Mouse (Mus musculus) hindbrain, embryonic 13.5 days (tissue): Measurements from ENCODE around the gene Nckap1. TPM values are rescaled to one million over a fixed set of nuclear protein-coding genes. Genes with fewer than 3 reads are reported as not detected.

Source experiments
- ATAC-seq: fragments of 200-750 bp; cut with Nextera tagmentation; 2 replicates; pipeline ENCODE4 v1.8.0; 2017; ENCODE audit warnings: moderate TSS enrichment; ENCODE audit not compliant: low FRiP score
- H3K27ac ChIP-seq: fragments of 300-500 bp; sonication (generic); 2 replicates; pipeline ENCODE4 v1.5.1; 2015; ENCODE audit warnings: inconsistent platforms, mild to moderate bottlenecking, moderate library complexity
- H3K27me3 ChIP-seq: fragments of 300-500 bp; sonication (generic); 2 replicates; pipeline ENCODE4 v1.6.1; 2015; ENCODE audit warnings: mild to moderate bottlenecking, inconsistent platforms
- H3K36me3 ChIP-seq: fragments of 300-500 bp; sonication (generic); 2 replicates; pipeline ENCODE4 v1.6.1; 2015; ENCODE audit warnings: mild to moderate bottlenecking, inconsistent platforms
- H3K4me1 ChIP-seq: fragments of 300-500 bp; sonication (generic); replicated peaks from 2 replicates; pipeline ENCODE4 v1.6.1; 2015; ENCODE audit warnings: inconsistent platforms
- H3K4me2 ChIP-seq: fragments of 300-500 bp; sonication (generic); 2 replicates; pipeline ENCODE4 v1.6.1; 2015; ENCODE audit warnings: inconsistent platforms, mild to moderate bottlenecking, moderate library complexity
- H3K4me3 ChIP-seq: fragments of 300-500 bp; sonication (generic); 2 replicates; pipeline ENCODE4 v1.5.1; 2015; ENCODE audit warnings: mild to moderate bottlenecking, inconsistent platforms
- H3K9ac ChIP-seq: fragments of 300-500 bp; sonication (generic); 2 replicates; pipeline ENCODE4 v1.6.1; 2015; ENCODE audit warnings: mild to moderate bottlenecking, inconsistent platforms
- H3K9me3 ChIP-seq: fragments of 300-500 bp; sonication (generic); 2 replicates; pipeline ENCODE4 v1.6.1; 2016; ENCODE audit warnings: inconsistent platforms
- WGBS: fragments of 180-500 bp; shearing (Covaris S2); methylation state at CpG from one replicate; pipeline ENCODE4 v1.1.7; 2015; 5-methylcytosine and 5-hydroxymethylcytosine counted together
- polyA plus RNA-seq: library from polyadenylated mRNA; unstranded; fragments of >200 nt; fragmentation: Nextera tagmentation; extraction: Ambion mirVana; gene quantifications from 2 replicates; pipeline ENCODE4 v1.2.1, GENCODE M21; 2015

Gene Nckap1
- polyA plus RNA-seq: 78.4 and 83.8 TPM in 2 replicates

DNA sequence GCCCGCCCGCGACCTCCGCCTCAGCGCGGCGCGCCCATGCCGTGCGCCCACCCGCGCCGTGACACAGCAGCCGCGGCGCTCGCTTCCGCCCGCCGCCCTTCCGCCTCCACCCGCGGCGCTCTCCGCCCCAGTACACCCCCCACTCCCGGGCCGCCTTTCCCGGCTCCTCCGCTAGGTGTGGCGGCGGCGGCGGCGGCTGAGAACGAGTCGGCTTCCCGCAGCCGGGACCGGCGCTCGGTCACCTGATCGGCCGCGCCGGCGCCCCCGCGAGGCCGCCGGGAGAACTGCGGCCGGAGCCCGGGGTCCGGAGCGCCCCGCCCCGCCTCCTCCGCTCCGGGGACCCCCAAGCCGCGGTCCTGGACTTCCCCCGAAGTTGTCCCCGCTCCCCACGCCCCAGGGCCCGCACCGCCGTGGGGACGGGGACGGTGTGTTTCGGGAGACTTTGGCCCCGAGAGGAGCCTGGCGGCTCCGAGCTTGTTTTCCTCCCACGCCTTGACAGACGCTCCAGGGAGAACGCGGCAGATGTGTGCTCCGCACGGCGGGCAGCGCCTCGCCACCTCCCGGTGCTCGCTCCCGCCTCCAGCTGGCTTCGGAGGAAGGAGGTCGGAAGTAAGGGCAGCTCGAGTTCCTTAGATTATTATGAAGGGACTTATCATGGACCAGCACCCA lies at the start of gene Nckap1:
Nckap1 (minus strand) TSS at position 338 of the 669 bp plus-strand sequence.
- H3K9me3 ChIP-seq: no peaks in the 10 kb centered on the region
- no peaks in the 10 kb centered on the region for H3K36me3 ChIP-seq
- H3K4me2 ChIP-seq: peak within 1 kb of the TSS; percentile 72
- under 1% methylated on average over 72 of the region's 88 CpGs for WGBS
- peak within 1 kb of the TSS; percentile 87 for H3K4me3 ChIP-seq
- peak within 1 kb of the TSS; percentile 99 for H3K9ac ChIP-seq
- peak; percentile 96 for ATAC-seq
- H3K27me3 ChIP-seq: no peaks in the 10 kb centered on the region
- peak within 1 kb of the TSS; percentile 99 for H3K27ac ChIP-seq
- peaks cover 20% of the 10 kb centered on the region for H3K4me1 ChIP-seq

GRCm38 (mm10) chr2:80624523-80624922 lies 43.3 kb upstream of the Nckap1 start:
- H3K4me1 ChIP-seq: no peaks in the 10 kb centered on the region
- H3K9ac ChIP-seq: no peak overlapping the region
- H3K4me3 ChIP-seq: no peak overlapping the region
- no peak for ATAC-seq
- no peak overlapping the region for H3K4me2 ChIP-seq
- 98% methylated on average over 4 of the region's 4 CpGs for WGBS
- no peaks in the 10 kb centered on the region for H3K9me3 ChIP-seq
- H3K27ac ChIP-seq: no peak overlapping the region
- no peaks in the 10 kb centered on the region for H3K27me3 ChIP-seq
- H3K36me3 ChIP-seq: peaks cover 39% of the 10 kb centered on the region

DNA sequence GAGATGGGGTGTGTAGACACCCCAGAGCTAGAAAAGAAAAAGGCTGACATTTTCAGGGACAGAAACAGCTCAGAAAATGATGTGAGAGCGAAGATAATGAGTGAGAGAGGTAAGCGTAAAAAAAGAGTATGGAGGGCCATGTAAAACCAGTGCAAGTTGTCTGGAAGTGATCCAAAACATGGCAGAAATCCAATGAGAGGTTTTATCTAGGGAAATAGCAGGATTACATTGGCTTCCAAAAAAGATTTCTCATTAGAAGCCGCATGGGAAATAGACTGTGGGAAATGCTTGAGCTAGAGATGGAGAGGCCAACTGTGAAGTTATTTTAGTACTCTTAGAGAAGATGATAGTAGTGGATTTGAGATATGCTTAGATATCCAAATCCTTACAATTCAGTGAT lies 40.7 kb upstream of the Nckap1 start:
- no peaks in the 10 kb centered on the region for H3K9me3 ChIP-seq
- no peak overlapping the region for H3K9ac ChIP-seq
- H3K4me2 ChIP-seq: no peak overlapping the region
- H3K27me3 ChIP-seq: no peaks in the 10 kb centered on the region
- no peak overlapping the region for H3K4me3 ChIP-seq
- no peak for ATAC-seq
- H3K36me3 ChIP-seq: peaks cover 32% of the 10 kb centered on the region
- peaks cover 15% of the 10 kb centered on the region for H3K4me1 ChIP-seq
- H3K27ac ChIP-seq: no peak overlapping the region
- 92% methylated on average over 3 of the region's 3 CpGs for WGBS

GRCm38 (mm10) chr2:80618991-80619390 lies 37.8 kb upstream of the Nckap1 start:
- Histone ChIP-seq H3K27me3 (no peaks in the 10 kb centered on the region), H3K4me2 (no peak overlapping the region), H3K4me3 (no peak overlapping the region), H3K9me3 (no peaks in the 10 kb centered on the region), H3K27ac (no peak overlapping the region), H3K9ac (no peak overlapping the region), H3K36me3 (peaks cover 11% of the 10 kb centered on the region; the same call in 1 of the 2 replicates), H3K4me1 (peaks cover 15% of the 10 kb centered on the region)
- ATAC-seq: no peak
- WGBS: 92% methylated on average over 3 of the region's 3 CpGs

- peak within 1 kb of the TSS; percentile 68 for H3K4me2 ChIP-seq
- H3K4me3 ChIP-seq: peak within 1 kb of the TSS; percentile 62
- H3K9me3 ChIP-seq: no peaks in the 10 kb centered on the region
- H3K9ac ChIP-seq: peak within 1 kb of the TSS; percentile 77
- peak; percentile 99 for ATAC-seq
- 3% methylated on average over 21 of the region's 21 CpGs for WGBS
- H3K36me3 ChIP-seq: 0 out of 2 replicates have a peak, but pooled peaks cover 4% of the 10 kb centered on the region
- H3K27ac ChIP-seq: peak within 1 kb of the TSS; percentile 76
- H3K27me3 ChIP-seq: 0 out of 2 replicates have a peak, but pooled peaks cover 2% of the 10 kb centered on the region
- peaks cover 15% of the 10 kb centered on the region for H3K4me1 ChIP-seq
Observed at GRCm38 (mm10) chr2:80616854-80617737, 35.9 kb upstream of the Nckap1 start, which contains the start of the genes Dusp19 and Nup35. TSS of gene Dusp19 (plus strand) at chr2:80617045. TSS of gene Nup35 (plus strand) at chr2:80617236.

- WGBS: 70% methylated on average over 2 of the region's 2 CpGs
- ATAC-seq: no peak
Observed at GRCm38 (mm10) chr2:80612796-80613195, 31.6 kb upstream of the Nckap1 start.

DNA sequence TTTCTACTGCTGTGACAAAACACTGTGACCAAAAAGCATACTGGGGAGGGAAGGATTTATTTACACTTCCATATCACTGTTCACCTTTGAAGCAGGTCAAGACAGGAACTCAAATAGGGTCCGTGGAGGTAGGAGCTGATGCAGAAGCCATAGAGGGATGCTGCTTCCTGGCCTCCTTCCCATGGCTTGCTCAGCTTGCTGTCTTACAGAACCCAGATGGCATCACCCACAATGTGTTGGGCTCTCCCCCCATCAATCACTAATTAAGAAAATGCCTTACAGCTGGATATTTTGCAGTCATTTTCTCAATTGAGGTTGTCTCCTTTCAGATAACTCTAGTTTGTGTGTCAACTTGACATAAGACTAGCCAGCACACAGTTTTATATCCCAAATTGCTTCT lies 31.1 kb upstream of the Nckap1 start:
- Histone ChIP-seq H3K4me3 (no peak overlapping the region), H3K27me3 (0 out of 2 replicates have a peak, but pooled peaks cover 2% of the 10 kb centered on the region), H3K9me3 (no peaks in the 10 kb centered on the region), H3K4me1 (no peaks in the 10 kb centered on the region), H3K36me3 (no peaks in the 10 kb centered on the region), H3K27ac (no peak overlapping the region), H3K4me2 (no peak overlapping the region), H3K9ac (no peak overlapping the region)
- 48% methylated on average over 1 of the region's 1 CpGs for WGBS
- no peak for ATAC-seq

More at GRCm38 (mm10) chr2:80612796-80613195, 31.6 kb upstream of the Nckap1 start:
- Histone ChIP-seq H3K4me2 (no peak overlapping the region), H3K27me3 (0 out of 2 replicates have a peak, but pooled peaks cover 2% of the 10 kb centered on the region), H3K9ac (no peak overlapping the region), H3K4me3 (no peak overlapping the region), H3K27ac (no peak overlapping the region), H3K4me1 (peaks cover 4% of the 10 kb centered on the region), H3K9me3 (no peaks in the 10 kb centered on the region), H3K36me3 (no peaks in the 10 kb centered on the region)

- H3K9me3 ChIP-seq: no peaks in the 10 kb centered on the region
- no peaks in the 10 kb centered on the region for H3K36me3 ChIP-seq
- no peak overlapping the region for H3K4me2 ChIP-seq
- no peak overlapping the region for H3K27ac ChIP-seq
- 84% methylated on average over 19 of the region's 19 CpGs for WGBS
- H3K4me3 ChIP-seq: no peak overlapping the region
- H3K27me3 ChIP-seq: no peaks in the 10 kb centered on the region
- no peaks in the 10 kb centered on the region for H3K4me1 ChIP-seq
- H3K9ac ChIP-seq: no peak overlapping the region
- no peak for ATAC-seq
Observed at GRCm38 (mm10) chr2:80603771-80604426, 22.7 kb upstream of the Nckap1 start.

- ATAC-seq: no peak
- 96% methylated on average over 13 of the region's 13 CpGs for WGBS
- Histone ChIP-seq H3K4me2 (no peak overlapping the region), H3K4me1 (no peaks in the 10 kb centered on the region), H3K4me3 (no peak overlapping the region), H3K27me3 (no peaks in the 10 kb centered on the region), H3K27ac (no peak overlapping the region), H3K9ac (no peak overlapping the region), H3K36me3 (no peaks in the 10 kb centered on the region), H3K9me3 (no peaks in the 10 kb centered on the region)
Observed at GRCm38 (mm10) chr2:80602756-80603155, 21.6 kb upstream of the Nckap1 start.

- H3K27me3 ChIP-seq: no peaks in the 10 kb centered on the region
- H3K36me3 ChIP-seq: no peaks in the 10 kb centered on the region
- no peak overlapping the region for H3K27ac ChIP-seq
- H3K4me2 ChIP-seq: no peak overlapping the region
- ATAC-seq: no peak
- H3K9ac ChIP-seq: no peak overlapping the region
- no peaks in the 10 kb centered on the region for H3K9me3 ChIP-seq
- H3K4me1 ChIP-seq: no peaks in the 10 kb centered on the region
- no peak overlapping the region for H3K4me3 ChIP-seq
Observed at GRCm38 (mm10) chr2:80600611-80601010, 19.4 kb upstream of the Nckap1 start.

DNA sequence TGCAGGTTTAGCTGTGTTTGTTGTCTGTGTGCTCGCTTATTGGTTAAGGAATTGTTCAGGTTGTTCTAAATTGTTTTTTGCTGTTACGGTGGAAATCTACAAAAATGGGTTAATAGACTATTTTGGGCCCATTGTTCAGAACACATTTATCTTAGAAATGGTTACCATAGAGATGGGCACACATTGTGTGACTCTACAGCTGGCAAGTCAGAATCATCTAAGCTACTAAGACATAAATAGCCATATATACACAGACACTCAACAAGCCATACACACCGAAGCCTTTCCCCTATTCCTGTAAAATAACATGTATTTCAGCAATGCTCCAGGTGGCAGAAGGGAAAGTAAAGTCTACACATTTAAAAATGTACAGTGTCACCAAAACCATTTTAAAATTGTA lies 18.7 kb upstream of the Nckap1 start:
- H3K27me3 ChIP-seq: no peaks in the 10 kb centered on the region
- H3K9ac ChIP-seq: no peak overlapping the region
- 85% methylated on average over 3 of the region's 3 CpGs for WGBS
- no peak overlapping the region for H3K4me2 ChIP-seq
- no peak overlapping the region for H3K27ac ChIP-seq
- no peaks in the 10 kb centered on the region for H3K36me3 ChIP-seq
- H3K9me3 ChIP-seq: no peaks in the 10 kb centered on the region
- H3K4me3 ChIP-seq: no peak overlapping the region
- ATAC-seq: no peak
- no peaks in the 10 kb centered on the region for H3K4me1 ChIP-seq

GRCm38 (mm10) chr2:80596960-80597359 lies 15.8 kb upstream of the Nckap1 start:
- no peaks in the 10 kb centered on the region for H3K9me3 ChIP-seq
- ATAC-seq: no peak
- H3K27me3 ChIP-seq: no peaks in the 10 kb centered on the region
- no peak overlapping the region for H3K27ac ChIP-seq
- no peak overlapping the region for H3K9ac ChIP-seq
- WGBS: 65% methylated on average over 5 of the region's 5 CpGs
- no peak overlapping the region for H3K4me2 ChIP-seq
- no peaks in the 10 kb centered on the region for H3K4me1 ChIP-seq
- no peak overlapping the region for H3K4me3 ChIP-seq
- no peaks in the 10 kb centered on the region for H3K36me3 ChIP-seq
